Mouse (Mus musculus) kidney, embryonic 16.5 days (tissue): ENCODE results near the gene Eprs. TPM values are rescaled to one million over a fixed set of nuclear protein-coding genes. Genes with fewer than 3 reads are reported as not detected.

Source experiments
- ATAC-seq: fragments of 200-750 bp; cut with Nextera tagmentation; 2 replicates; pipeline ENCODE4 v1.8.0; 2017; ENCODE audit warnings: moderate TSS enrichment; ENCODE audit not compliant: low FRiP score, low TSS enrichment
- H3K27ac ChIP-seq: fragments of 300-500 bp; sonication (generic); 2 replicates; pipeline ENCODE4 v1.5.1; 2014; ENCODE audit warnings: low read length
- H3K27me3 ChIP-seq: fragments of 300-500 bp; sonication (generic); 2 replicates; pipeline ENCODE4 v1.6.1; 2014; ENCODE audit warnings: low read length, control low read depth, mixed read lengths; ENCODE audit not compliant: insufficient read depth
- H3K36me3 ChIP-seq: fragments of 300-500 bp; sonication (generic); 2 replicates; pipeline ENCODE4 v1.6.1; 2014; ENCODE audit warnings: low read length, control low read depth, mixed read lengths; ENCODE audit not compliant: insufficient read depth
- H3K4me1 ChIP-seq: fragments of 300-500 bp; sonication (generic); 2 replicates; pipeline ENCODE4 v1.6.1; 2014; ENCODE audit warnings: low read length, control low read depth, mixed read lengths; ENCODE audit not compliant: insufficient read depth
- H3K4me2 ChIP-seq: fragments of 300-500 bp; sonication (generic); replicated peaks from 2 replicates; pipeline ENCODE4 v1.6.1; 2014; ENCODE audit warnings: low read depth, low read length
- H3K4me3 ChIP-seq: fragments of 300-500 bp; sonication (generic); 2 replicates; pipeline ENCODE4 v1.5.1; 2014; ENCODE audit warnings: mild to moderate bottlenecking, low read length
- H3K9ac ChIP-seq: fragments of 300-500 bp; sonication (generic); replicated peaks from 2 replicates; pipeline ENCODE4 v1.6.1; 2014; ENCODE audit warnings: low read length
- H3K9me3 ChIP-seq: fragments of 300-500 bp; sonication (generic); 2 replicates; pipeline ENCODE4 v1.6.1; 2016; ENCODE audit warnings: low read length, control low read depth
- WGBS: fragments of 180-500 bp; shearing (Covaris S2); extraction: QIAGEN DNeasy Blood & Tissue Kit; methylation state at CpG from one replicate; pipeline ENCODE4 v1.1.7; 2014; 5-methylcytosine and 5-hydroxymethylcytosine counted together
- polyA plus RNA-seq: library from polyadenylated mRNA; unstranded; fragments of >200 nt; fragmentation: Nextera tagmentation; extraction: Ambion mirVana; gene quantifications from 2 replicates; pipeline ENCODE4 v1.2.1, GENCODE M21; 2015

The Eprs gene
- polyA plus RNA-seq, 1 experiment from 2014 or later, result 137 TPM

DNA sequence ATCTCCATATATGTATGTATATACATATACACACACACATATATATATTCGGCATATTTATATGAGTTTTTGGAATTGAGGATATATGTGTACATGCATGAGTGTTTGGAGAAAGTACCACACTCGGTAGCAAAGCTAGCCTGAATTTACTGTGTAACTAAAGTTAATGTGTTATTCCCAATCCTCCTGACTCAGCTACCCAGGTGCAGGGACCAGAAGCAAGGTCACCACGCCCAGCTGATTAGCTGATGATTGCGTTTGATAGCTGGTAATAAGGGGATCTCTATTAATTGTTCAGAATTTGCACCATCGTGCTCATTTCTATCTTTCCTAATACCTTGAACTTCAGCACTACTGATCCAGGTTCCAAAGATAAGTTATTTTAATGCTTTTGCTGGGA lies 29.2 kb upstream of the Eprs start:
- Histone ChIP-seq H3K27me3 (no peaks in the 10 kb centered on the region), H3K4me1 (peaks cover 27% of the 10 kb centered on the region; the same call in 1 of the 2 replicates), H3K4me3 (no peak overlapping the region), H3K9ac (no peak overlapping the region), H3K4me2 (no peak overlapping the region), H3K36me3 (peaks cover 3% of the 10 kb centered on the region; the same call in 1 of the 2 replicates), H3K27ac (no peak overlapping the region), H3K9me3 (no peaks in the 10 kb centered on the region)
- no peak for ATAC-seq
- 75% methylated on average over 5 of the region's 5 CpGs for WGBS

DNA sequence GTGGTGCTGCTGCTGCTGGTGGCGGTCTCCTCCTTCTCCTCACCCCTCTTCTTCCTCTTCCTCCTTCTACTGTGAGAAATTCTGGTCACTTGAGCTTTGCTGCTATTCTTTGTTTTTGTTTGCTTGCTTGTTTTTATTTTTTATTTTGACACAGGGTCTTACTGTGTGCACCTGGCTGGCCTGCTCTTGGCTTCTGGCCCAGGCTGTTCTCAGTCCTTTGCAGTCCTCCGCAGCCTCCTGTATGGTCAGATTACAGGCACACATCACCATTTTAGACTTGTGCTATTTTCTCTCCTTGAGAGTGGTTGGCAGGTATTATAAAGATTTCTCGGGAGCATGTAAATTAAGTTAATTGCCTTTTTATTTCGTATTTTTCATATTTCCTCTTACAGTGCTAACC lies 28.7 kb upstream of the Eprs start:
- H3K36me3 ChIP-seq, result peaks cover 5% of the 10 kb centered on the region; the same call in 1 of the 2 replicates
- H3K4me1 ChIP-seq, result peaks cover 27% of the 10 kb centered on the region; the same call in 1 of the 2 replicates
- WGBS, result 85% methylated on average over 4 of the region's 4 CpGs
- H3K9ac ChIP-seq, result no peak overlapping the region
- H3K9me3 ChIP-seq, result no peaks in the 10 kb centered on the region
- no peak for ATAC-seq
- H3K27me3 ChIP-seq, result no peaks in the 10 kb centered on the region
- H3K4me2 ChIP-seq, result no peak overlapping the region
- H3K27ac ChIP-seq, result no peak overlapping the region
- H3K4me3 ChIP-seq, result no peak overlapping the region

DNA sequence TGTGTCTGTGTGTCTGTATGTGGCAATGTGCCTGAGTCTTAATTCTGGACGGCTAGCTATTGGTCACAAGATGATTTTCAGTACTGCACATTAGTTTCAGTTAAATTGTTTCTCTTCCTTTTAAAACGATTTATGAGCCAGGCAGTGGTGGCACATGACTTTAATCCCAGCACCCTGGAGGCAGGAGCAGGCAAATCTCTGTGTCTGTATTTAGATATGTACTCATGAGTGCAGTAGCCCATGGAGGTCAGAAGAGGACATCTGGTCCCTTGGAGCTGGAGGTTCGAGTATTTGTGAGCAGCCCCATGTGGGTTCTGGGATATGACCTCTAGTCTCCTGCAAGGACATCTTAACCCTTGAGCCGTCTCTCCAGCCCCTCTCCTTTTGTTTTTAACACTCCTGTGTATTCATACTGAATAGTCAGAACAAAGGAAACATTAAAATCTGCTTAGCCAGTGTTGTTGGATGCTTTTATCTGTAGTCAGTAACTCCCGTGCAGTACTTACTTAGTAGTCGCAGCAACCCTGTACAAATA lies 27.5 kb upstream of the Eprs start:
- Histone ChIP-seq H3K9me3 (no peaks in the 10 kb centered on the region), H3K9ac (no peak overlapping the region), H3K4me2 (no peak overlapping the region)

DNA sequence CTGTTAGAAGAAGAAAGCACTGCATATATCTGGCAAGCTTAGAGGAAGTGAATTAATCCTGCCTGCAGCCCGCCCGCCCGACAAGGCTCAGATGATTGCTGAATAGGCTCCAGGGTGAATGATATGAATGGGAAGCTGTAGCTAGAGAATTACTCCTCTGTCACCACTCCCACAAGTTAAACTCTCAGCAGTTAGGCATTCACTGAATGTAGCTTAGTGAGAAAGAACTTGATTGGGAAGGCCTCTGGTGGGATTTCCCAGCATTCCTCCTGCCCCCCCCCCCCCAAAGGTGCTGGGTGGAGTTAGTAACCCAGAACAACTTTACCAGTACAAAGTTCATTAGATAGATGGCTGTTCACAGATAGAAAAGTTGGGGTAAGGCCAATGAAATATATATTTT lies 26.3 kb upstream of the Eprs start:
- Histone ChIP-seq H3K4me1 (peaks cover 21% of the 10 kb centered on the region; the same call in 1 of the 2 replicates), H3K36me3 (peaks cover 23% of the 10 kb centered on the region), H3K9me3 (no peaks in the 10 kb centered on the region), H3K27me3 (no peaks in the 10 kb centered on the region), H3K9ac (no peak overlapping the region), H3K4me2 (no peak overlapping the region), H3K4me3 (no peak overlapping the region), H3K27ac (no peak overlapping the region)
- WGBS, result 57% methylated on average over 3 of the region's 3 CpGs
- no peak for ATAC-seq

More for the DNA sequence above, 27.5 kb upstream of the Eprs start:
- Histone ChIP-seq H3K4me1 (peaks cover 21% of the 10 kb centered on the region; the same call in 1 of the 2 replicates), H3K36me3 (peaks cover 12% of the 10 kb centered on the region), H3K27ac (no peak overlapping the region), H3K27me3 (no peaks in the 10 kb centered on the region), H3K4me3 (no peak overlapping the region)
- no peak for ATAC-seq
- WGBS, result 73% methylated on average over 6 of the region's 6 CpGs

DNA sequence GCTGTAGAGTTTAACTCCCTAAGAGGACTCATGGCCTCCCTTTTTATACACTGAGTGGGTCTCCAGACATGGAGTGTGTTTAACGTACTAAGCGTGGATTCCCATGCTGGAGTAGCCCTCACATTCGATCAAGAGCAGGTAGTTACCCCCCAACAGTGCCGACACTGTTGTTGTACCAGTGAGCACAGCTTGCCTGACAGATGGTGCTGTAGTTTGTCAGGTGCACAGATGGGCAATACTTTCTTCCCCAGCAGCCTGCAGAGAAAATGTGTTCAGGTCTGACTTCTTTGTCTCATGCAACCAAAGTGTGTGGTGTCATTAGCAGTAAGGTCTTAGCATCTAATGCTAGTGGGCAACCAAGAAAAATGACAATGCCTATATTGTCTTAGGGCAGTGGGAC lies 20.4 kb upstream of the Eprs start:
- Histone ChIP-seq H3K9me3 (no peaks in the 10 kb centered on the region), H3K27me3 (no peaks in the 10 kb centered on the region), H3K36me3 (peaks cover 60% of the 10 kb centered on the region), H3K27ac (no peak overlapping the region), H3K4me3 (no peak overlapping the region), H3K4me1 (no peaks in the 10 kb centered on the region), H3K9ac (no peak overlapping the region), H3K4me2 (no peak overlapping the region)
- ATAC-seq, result no peak
- WGBS, result 95% methylated on average over 4 of the region's 4 CpGs

DNA sequence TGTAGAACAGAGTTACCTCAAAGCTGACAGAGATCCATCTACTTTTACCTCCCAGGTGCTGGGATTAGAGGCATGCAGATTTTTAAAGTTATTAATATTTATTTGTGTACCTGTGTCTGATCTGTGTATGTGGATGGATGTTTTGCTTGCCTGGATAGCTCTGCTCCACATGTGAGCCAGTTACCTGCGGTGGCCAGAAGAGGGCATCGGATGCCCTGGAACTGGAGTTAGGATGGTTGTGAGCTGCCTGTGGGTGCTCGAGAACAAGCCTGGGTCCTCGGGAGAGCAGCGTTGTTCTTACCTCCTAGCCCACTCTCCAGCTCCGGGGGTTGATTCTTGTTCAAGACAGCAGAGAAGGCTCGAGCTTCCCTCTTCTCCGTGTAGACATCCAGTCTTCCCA lies 19.4 kb upstream of the Eprs start:
- H3K36me3 ChIP-seq, result peaks cover 67% of the 10 kb centered on the region
- no peak overlapping the region for H3K27ac ChIP-seq
- no peak for ATAC-seq
- H3K4me3 ChIP-seq, result no peak overlapping the region
- H3K4me2 ChIP-seq, result no peak overlapping the region
- H3K9me3 ChIP-seq, result no peaks in the 10 kb centered on the region
- WGBS, result 85% methylated on average over 8 of the region's 8 CpGs
- no peak overlapping the region for H3K9ac ChIP-seq
- H3K4me1 ChIP-seq, result no peaks in the 10 kb centered on the region
- no peaks in the 10 kb centered on the region for H3K27me3 ChIP-seq

DNA sequence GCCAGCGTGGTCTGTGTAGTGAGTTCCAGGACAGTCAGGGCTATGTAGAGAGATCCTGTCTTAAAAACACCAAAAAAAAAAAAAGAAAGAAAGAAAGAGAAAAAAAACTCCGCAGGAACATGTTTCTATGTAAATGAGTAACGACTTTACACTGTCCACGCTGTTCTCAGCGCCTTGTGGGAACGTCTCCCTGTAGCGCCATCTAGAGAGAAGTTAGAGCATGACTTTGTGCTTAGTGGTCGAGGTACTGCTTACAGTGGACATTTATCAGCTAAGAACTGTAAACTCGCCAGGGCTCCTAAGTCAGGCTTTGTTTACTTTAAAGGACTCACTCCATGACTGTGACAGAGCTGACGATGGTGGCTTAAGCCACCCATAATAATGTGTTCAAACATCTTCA lies 16.7 kb upstream of the Eprs start:
- H3K27ac ChIP-seq, result no peak overlapping the region
- peaks cover 65% of the 10 kb centered on the region for H3K36me3 ChIP-seq
- H3K4me3 ChIP-seq, result no peak overlapping the region
- H3K27me3 ChIP-seq, result no peaks in the 10 kb centered on the region
- no peak overlapping the region for H3K4me2 ChIP-seq
- no peak overlapping the region for H3K9ac ChIP-seq
- no peaks in the 10 kb centered on the region for H3K4me1 ChIP-seq
- WGBS, result 76% methylated on average over 10 of the region's 10 CpGs
- ATAC-seq, result no peak
- H3K9me3 ChIP-seq, result no peaks in the 10 kb centered on the region

DNA sequence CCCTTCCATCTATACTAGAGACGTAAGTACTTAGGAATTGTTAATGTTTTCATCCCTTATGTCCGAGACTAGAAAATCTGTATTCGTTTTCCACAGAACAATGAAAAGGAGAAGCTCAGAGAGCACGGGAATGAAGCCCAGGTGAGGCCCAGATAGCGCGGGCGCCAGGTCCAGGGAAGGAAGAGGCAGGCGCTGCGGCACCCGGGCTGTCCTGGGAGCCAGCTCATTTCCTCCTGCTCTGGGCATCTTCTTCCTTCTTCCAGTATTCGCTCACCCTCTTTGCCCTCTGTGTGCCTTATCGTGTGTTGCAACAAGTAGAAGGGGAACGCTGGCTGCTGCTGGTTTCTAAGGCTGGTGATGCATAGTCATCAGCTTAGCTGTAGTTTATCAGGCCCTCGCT lies 13.1 kb upstream of the Eprs start:
- Histone ChIP-seq H3K4me3 (no peak overlapping the region), H3K9me3 (no peaks in the 10 kb centered on the region), H3K4me2 (no peak overlapping the region), H3K27ac (no peak overlapping the region), H3K27me3 (no peaks in the 10 kb centered on the region), H3K4me1 (no peaks in the 10 kb centered on the region), H3K9ac (no peak overlapping the region), H3K36me3 (peaks cover 57% of the 10 kb centered on the region)
- 96% methylated on average over 14 of the region's 14 CpGs for WGBS
- no peak for ATAC-seq

DNA sequence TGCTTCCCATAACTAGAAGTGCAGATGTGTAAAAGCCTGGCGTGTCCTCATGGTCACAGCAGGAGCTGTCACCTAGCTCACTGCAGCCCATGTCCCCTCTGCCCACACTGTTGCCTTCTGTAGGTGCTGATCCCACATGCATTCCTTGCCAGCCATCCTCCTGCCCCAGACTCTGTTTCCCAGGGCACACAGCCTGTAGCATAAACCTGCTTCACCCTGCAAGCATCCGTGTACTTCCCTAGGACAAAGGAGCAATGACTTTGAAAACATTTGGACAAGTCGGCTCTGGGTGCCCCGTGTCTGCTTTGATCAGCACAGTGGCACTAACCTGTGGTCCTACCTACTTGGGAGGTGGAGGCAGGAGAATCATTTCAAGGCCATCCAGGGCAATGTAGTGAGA lies 12.2 kb upstream of the Eprs start:
- H3K27ac ChIP-seq, result no peak overlapping the region
- H3K4me3 ChIP-seq, result no peak overlapping the region
- no peaks in the 10 kb centered on the region for H3K4me1 ChIP-seq
- no peak for ATAC-seq
- H3K4me2 ChIP-seq, result no peak overlapping the region
- H3K9ac ChIP-seq, result no peak overlapping the region
- 93% methylated on average over 4 of the region's 4 CpGs for WGBS
- peaks cover 48% of the 10 kb centered on the region for H3K36me3 ChIP-seq
- H3K9me3 ChIP-seq, result no peaks in the 10 kb centered on the region
- no peaks in the 10 kb centered on the region for H3K27me3 ChIP-seq

DNA sequence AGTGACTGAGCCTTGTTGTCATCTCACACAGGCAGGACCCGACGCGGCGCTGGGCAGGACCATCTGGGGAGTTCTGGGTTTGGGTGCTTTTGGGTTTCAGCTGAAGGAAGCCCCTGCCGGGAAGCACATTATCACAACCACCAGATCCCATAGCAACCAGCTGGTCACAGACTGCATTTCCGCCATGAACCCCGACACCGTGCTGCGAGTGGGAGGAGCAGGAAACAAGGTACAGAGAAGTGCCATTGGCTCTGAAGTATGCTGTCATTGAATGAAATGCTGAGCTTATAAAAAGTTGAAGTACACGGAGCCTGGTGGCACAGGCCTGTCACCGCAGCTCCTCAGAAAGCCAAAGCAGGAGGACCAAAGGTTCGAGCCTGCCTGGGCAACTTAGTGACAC lies 10.7 kb upstream of the Eprs start:
- no peak overlapping the region for H3K27ac ChIP-seq
- H3K4me1 ChIP-seq, result no peaks in the 10 kb centered on the region
- ATAC-seq, result no peak
- no peak overlapping the region for H3K4me3 ChIP-seq
- peaks cover 52% of the 10 kb centered on the region for H3K36me3 ChIP-seq
- no peaks in the 10 kb centered on the region for H3K9me3 ChIP-seq
- no peak overlapping the region for H3K4me2 ChIP-seq
- no peak overlapping the region for H3K9ac ChIP-seq
- WGBS, result 92% methylated on average over 12 of the region's 12 CpGs
- no peaks in the 10 kb centered on the region for H3K27me3 ChIP-seq
